Mouse (Mus musculus): ENCODE measurements at regions not wholly inside any gene's neighbourhood (a gene's known extent, or its start where the extent isn't known, plus 50 kb on each side); places are given as distances from the start of the nearest gene placed in this dataset.

GRCm38 (mm10) chr16:27507212-27507611 is 118.5 kb downstream of the Ccdc50 start:
- WGBS, result 89% methylated on average over 1 of the region's 1 CpGs
- H3K27ac ChIP-seq, result no peak overlapping the region
- no peak for ATAC-seq (ENCODE audit: low FRiP score, low read depth)
- no peaks in the 10 kb centered on the region for H3K36me3 ChIP-seq
- no peak overlapping the region for H3K4me2 ChIP-seq (replicated peaks)
- H3K9ac ChIP-seq, result no peak overlapping the region
- H3K4me1 ChIP-seq, result no peaks in the 10 kb centered on the region
- H3K4me3 ChIP-seq, result no peak overlapping the region
- H3K27me3 ChIP-seq, result no peaks in the 10 kb centered on the region
- H3K9me3 ChIP-seq, result no peaks in the 10 kb centered on the region

GRCm38 (mm10) chr16:27523527-27524121 is 135.0 kb downstream of the Ccdc50 start:
- peak overlapping the region; percentile 49 for H3K4me2 ChIP-seq (replicated peaks)
- WGBS, result 14% methylated on average over 8 of the region's 8 CpGs
- H3K27ac ChIP-seq, result peak overlapping the region; percentile 63
- 0 out of 2 replicates have a peak overlapping the region, but pooled peaks have one; percentile 39 for H3K9ac ChIP-seq
- H3K36me3 ChIP-seq, result no peaks in the 10 kb centered on the region
- H3K27me3 ChIP-seq, result no peaks in the 10 kb centered on the region
- H3K4me3 ChIP-seq, result no peak overlapping the region
- H3K4me1 ChIP-seq, result peaks cover 12% of the 10 kb centered on the region
- no peaks in the 10 kb centered on the region for H3K9me3 ChIP-seq
- peak; percentile 81 for ATAC-seq (ENCODE audit: low FRiP score, low read depth)

- Histone ChIP-seq H3K4me3 (no peak overlapping the region), H3K27me3 (no peaks in the 10 kb centered on the region), H3K36me3 (no peaks in the 10 kb centered on the region), H3K9ac (no peak overlapping the region), H3K4me1 (peaks cover 12% of the 10 kb centered on the region), H3K9me3 (no peaks in the 10 kb centered on the region), H3K27ac (no peak overlapping the region), H3K4me2 (replicated peaks) (no peak overlapping the region)
- 46% methylated on average over 1 of the region's 1 CpGs for WGBS
- ATAC-seq (ENCODE audit: low FRiP score, low read depth), result no peak
These were observed 138.0 kb downstream of the Ccdc50 start for GRCm38 (mm10) chr16:27526669-27527068.

DNA sequence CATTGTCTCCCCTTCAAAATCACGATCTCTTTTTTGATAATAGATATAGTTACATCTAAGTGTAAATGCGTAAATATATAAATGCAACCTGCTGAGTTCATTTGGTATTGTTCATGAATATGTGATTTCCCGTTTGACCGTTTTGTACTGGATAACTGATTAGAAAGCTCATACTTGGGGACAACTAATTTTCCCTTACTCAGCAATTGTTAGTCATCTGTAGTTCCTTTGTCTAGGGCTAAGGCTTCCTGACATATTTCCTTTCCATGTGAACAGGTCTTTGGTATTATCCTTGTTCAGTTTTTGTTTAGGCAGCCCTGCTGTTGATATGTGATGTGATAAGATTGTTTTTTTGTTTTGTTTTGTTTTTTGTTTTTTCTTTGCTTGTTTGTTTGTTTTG is 142.0 kb downstream of the Ccdc50 start:
- no peak overlapping the region for H3K27ac ChIP-seq
- H3K9ac ChIP-seq, result no peak overlapping the region
- no peaks in the 10 kb centered on the region for H3K9me3 ChIP-seq
- no peak overlapping the region for H3K4me3 ChIP-seq
- no peaks in the 10 kb centered on the region for H3K27me3 ChIP-seq
- 95% methylated on average over 4 of the region's 4 CpGs for WGBS
- H3K36me3 ChIP-seq, result no peaks in the 10 kb centered on the region
- H3K4me2 ChIP-seq (replicated peaks), result no peak overlapping the region
- H3K4me1 ChIP-seq, result no peaks in the 10 kb centered on the region
- no peak for ATAC-seq (ENCODE audit: low FRiP score, low read depth)

All from limb, embryonic 13.5 days (tissue).